Mouse (Mus musculus): ENCODE measurements around the gene Sae1.

GRCm38 (mm10) chr7:16366669-16367068 lies 20.9 kb downstream of the Sae1 start:
- TF ChIP-seq POLR2A (IDR thresholded peaks at IDR 0.05; ENCODE audit: borderline replicate concordance, extremely low read depth, insufficient read depth, insufficient read length, poor library complexity, severe bottlenecking) (no peak), CTCF (IDR thresholded peaks at IDR 0.05; ENCODE audit: borderline replicate concordance, extremely low read depth, insufficient read depth, insufficient read length) (no peak)

Data from brain, embryonic 14.5 days (tissue).